Mouse (Mus musculus) hindbrain, embryonic 15.5 days (tissue): ENCODE measurements around the gene Pnldc1. TPM values are rescaled to one million over a fixed set of nuclear protein-coding genes. Genes with fewer than 3 reads are reported as not detected.

Experiments
- ATAC-seq: fragments of 200-750 bp; cut with Nextera tagmentation; 2 replicates; pipeline ENCODE4 v1.8.0; 2017; ENCODE audit warnings: low read depth, moderate number of reproducible peaks, moderate TSS enrichment; ENCODE audit not compliant: low FRiP score
- H3K27ac ChIP-seq: fragments of 300-500 bp; sonication (generic); replicated peaks from 2 replicates; pipeline ENCODE4 v1.5.1; 2015; ENCODE audit warnings: mild to moderate bottlenecking, inconsistent platforms
- H3K27me3 ChIP-seq: fragments of 300-500 bp; sonication (generic); 2 replicates; pipeline ENCODE4 v1.6.1; 2015; ENCODE audit warnings: control low read depth, inconsistent platforms
- H3K36me3 ChIP-seq: fragments of 300-500 bp; sonication (generic); 2 replicates; pipeline ENCODE4 v1.6.1; 2015; ENCODE audit warnings: control low read depth, inconsistent platforms
- H3K4me1 ChIP-seq: fragments of 300-500 bp; sonication (generic); replicated peaks from 2 replicates; pipeline ENCODE4 v1.6.1; 2015; ENCODE audit warnings: control low read depth, inconsistent platforms
- H3K4me2 ChIP-seq: fragments of 300-500 bp; sonication (generic); 2 replicates; pipeline ENCODE4 v1.6.1; 2015; ENCODE audit warnings: moderate library complexity, mild to moderate bottlenecking, inconsistent platforms
- H3K4me3 ChIP-seq: fragments of 300-500 bp; sonication (generic); 2 replicates; pipeline ENCODE4 v1.5.1; 2015; ENCODE audit warnings: mild to moderate bottlenecking, inconsistent platforms
- H3K9ac ChIP-seq: fragments of 300-500 bp; sonication (generic); 2 replicates; pipeline ENCODE4 v1.6.1; 2015; ENCODE audit warnings: inconsistent platforms
- H3K9me3 ChIP-seq: fragments of 300-500 bp; sonication (generic); 2 replicates; pipeline ENCODE4 v1.6.1; 2016; ENCODE audit warnings: control low read depth, inconsistent platforms
- WGBS: fragments of 180-500 bp; shearing (Covaris S2); methylation state at CpG from one replicate; pipeline ENCODE4 v1.1.7; 2015; 5-methylcytosine and 5-hydroxymethylcytosine counted together
- polyA plus RNA-seq: library from polyadenylated mRNA; unstranded; fragments of >200 nt; fragmentation: Nextera tagmentation; extraction: Ambion mirVana; gene quantifications from 2 replicates; pipeline ENCODE4 v1.2.1, GENCODE M21; 2015

Pnldc1 gene
- polyA plus RNA-seq, 1 experiment from 2014 or later: 1.7 TPM

GRCm38 (mm10) chr17:12872275-12873028 lies 37.6 kb downstream of the Pnldc1 start:
- no peak overlapping the region for H3K4me2 ChIP-seq
- WGBS: 68% methylated on average over 16 of the region's 16 CpGs
- H3K4me1 ChIP-seq: no peaks in the 10 kb centered on the region
- no peak overlapping the region for H3K4me3 ChIP-seq
- no peaks in the 10 kb centered on the region for H3K9me3 ChIP-seq
- no peaks in the 10 kb centered on the region for H3K27me3 ChIP-seq
- H3K36me3 ChIP-seq: no peaks in the 10 kb centered on the region
- H3K27ac ChIP-seq: no peak overlapping the region
- ATAC-seq: peak; percentile 59; the same call in 1 of the 2 replicates
- no peak overlapping the region for H3K9ac ChIP-seq

GRCm38 (mm10) chr17:12868640-12869039 lies 41.4 kb downstream of the Pnldc1 start:
- Histone ChIP-seq H3K9ac (no peak overlapping the region), H3K4me2 (no peak overlapping the region), H3K27ac (no peak overlapping the region), H3K36me3 (no peaks in the 10 kb centered on the region), H3K4me3 (no peak overlapping the region), H3K4me1 (no peaks in the 10 kb centered on the region), H3K9me3 (no peaks in the 10 kb centered on the region), H3K27me3 (no peaks in the 10 kb centered on the region)
- ATAC-seq: no peak
- WGBS: 37% methylated on average over 4 of the region's 4 CpGs

GRCm38 (mm10) chr17:12868043-12868442 lies 42.0 kb downstream of the Pnldc1 start, which contains the start of gene Mas1:
Mas1 (minus strand) TSS chr17:12868143.
- ATAC-seq: no peak
- WGBS: 61% methylated on average over 2 of the region's 2 CpGs
- no peaks in the 10 kb centered on the region for H3K27me3 ChIP-seq

GRCm38 (mm10) chr17:12866853-12867252 lies 43.2 kb downstream of the Pnldc1 start:
- no peaks in the 10 kb centered on the region for H3K9me3 ChIP-seq
- H3K4me3 ChIP-seq: no peak overlapping the region
- H3K4me2 ChIP-seq: no peak overlapping the region
- no peaks in the 10 kb centered on the region for H3K36me3 ChIP-seq
- no peak overlapping the region for H3K27ac ChIP-seq
- ATAC-seq: no peak
- no peaks in the 10 kb centered on the region for H3K4me1 ChIP-seq
- H3K27me3 ChIP-seq: no peaks in the 10 kb centered on the region
- WGBS: 87% methylated on average over 10 of the region's 10 CpGs
- no peak overlapping the region for H3K9ac ChIP-seq

More at GRCm38 (mm10) chr17:12868043-12868442, 42.0 kb downstream of the Pnldc1 start, which contains the start of gene Mas1:
- H3K4me1 ChIP-seq: no peaks in the 10 kb centered on the region
- H3K4me3 ChIP-seq: no peak within 1 kb of the TSS
- no peak within 1 kb of the TSS for H3K27ac ChIP-seq
- no peaks in the 10 kb centered on the region for H3K36me3 ChIP-seq
- no peak within 1 kb of the TSS for H3K9ac ChIP-seq
- no peak within 1 kb of the TSS for H3K4me2 ChIP-seq
- H3K9me3 ChIP-seq: no peaks in the 10 kb centered on the region

DNA sequence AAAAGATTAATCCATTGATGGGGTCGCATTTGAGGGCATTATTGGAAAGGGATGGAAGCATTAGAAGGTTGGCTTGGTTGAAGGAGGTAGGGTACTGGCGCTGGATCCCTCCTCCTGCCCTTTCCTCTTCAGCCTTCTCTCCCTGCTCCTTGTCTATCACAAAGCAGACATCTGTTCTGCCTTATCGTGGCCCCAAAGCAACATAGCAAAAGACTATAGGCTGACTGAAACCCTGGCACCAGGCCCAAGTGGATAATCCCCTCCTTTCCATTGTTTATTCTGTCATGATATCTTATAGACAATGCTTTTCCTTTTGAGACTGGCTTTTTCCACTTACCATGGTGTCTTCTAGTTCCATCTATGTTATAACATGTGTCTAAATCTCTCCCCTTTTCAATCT lies 44.6 kb downstream of the Pnldc1 start:
- 64% methylated on average over 3 of the region's 3 CpGs for WGBS
- no peaks in the 10 kb centered on the region for H3K27me3 ChIP-seq
- H3K27ac ChIP-seq: no peak overlapping the region
- H3K9ac ChIP-seq: no peak overlapping the region
- H3K36me3 ChIP-seq: no peaks in the 10 kb centered on the region
- no peaks in the 10 kb centered on the region for H3K4me1 ChIP-seq
- H3K9me3 ChIP-seq: no peaks in the 10 kb centered on the region
- ATAC-seq: no peak
- H3K4me2 ChIP-seq: no peak overlapping the region
- H3K4me3 ChIP-seq: no peak overlapping the region

GRCm38 (mm10) chr17:12864111-12864510 lies 45.9 kb downstream of the Pnldc1 start:
- no peaks in the 10 kb centered on the region for H3K9me3 ChIP-seq
- H3K27ac ChIP-seq: no peak overlapping the region
- no peaks in the 10 kb centered on the region for H3K36me3 ChIP-seq
- H3K4me1 ChIP-seq: no peaks in the 10 kb centered on the region
- no peak overlapping the region for H3K4me2 ChIP-seq
- no peak overlapping the region for H3K9ac ChIP-seq
- no peak for ATAC-seq
- H3K27me3 ChIP-seq: no peaks in the 10 kb centered on the region
- no peak overlapping the region for H3K4me3 ChIP-seq

DNA sequence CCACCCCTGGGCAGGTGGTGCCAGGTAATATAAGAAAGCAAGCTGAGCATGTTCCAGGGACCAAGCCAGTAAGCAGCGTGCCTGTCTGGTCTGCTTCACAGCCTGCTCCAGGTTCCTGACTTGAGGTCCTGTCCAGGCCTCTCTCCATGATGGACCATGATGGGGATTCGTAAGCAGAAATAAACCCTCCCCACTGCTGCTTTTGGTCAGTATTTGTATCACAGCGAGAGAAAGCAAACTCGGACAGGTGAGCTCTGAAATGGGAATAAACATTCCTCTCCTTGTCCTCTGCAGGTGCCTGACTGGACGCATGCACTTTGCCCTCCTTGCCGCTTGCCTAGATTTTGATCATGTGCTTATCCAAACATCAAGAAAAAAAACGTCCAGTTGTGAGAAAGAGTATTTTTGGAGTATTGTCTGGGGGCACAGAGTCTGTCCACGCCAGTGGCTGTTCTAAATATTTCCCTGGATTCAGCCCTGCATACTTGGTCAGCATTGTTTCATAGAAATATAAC lies 51.0 kb downstream of the Pnldc1 start:
- Histone ChIP-seq H3K4me2 (no peak overlapping the region), H3K9ac (no peak overlapping the region), H3K4me1 (no peaks in the 10 kb centered on the region), H3K36me3 (no peaks in the 10 kb centered on the region), H3K27me3 (no peaks in the 10 kb centered on the region), H3K27ac (no peak overlapping the region), H3K4me3 (no peak overlapping the region), H3K9me3 (no peaks in the 10 kb centered on the region)
- ATAC-seq: no peak
- 82% methylated on average over 8 of the region's 8 CpGs for WGBS

GRCm38 (mm10) chr17:12858072-12858471 lies 52.0 kb downstream of the Pnldc1 start:
- ATAC-seq: no peak
- Histone ChIP-seq H3K27me3 (no peaks in the 10 kb centered on the region), H3K27ac (no peak overlapping the region), H3K4me2 (no peak overlapping the region), H3K36me3 (no peaks in the 10 kb centered on the region), H3K4me3 (no peak overlapping the region), H3K9me3 (no peaks in the 10 kb centered on the region), H3K9ac (no peak overlapping the region), H3K4me1 (no peaks in the 10 kb centered on the region)
- WGBS: 36% methylated on average over 4 of the region's 4 CpGs

- no peaks in the 10 kb centered on the region for H3K27me3 ChIP-seq
- WGBS: 60% methylated on average over 3 of the region's 3 CpGs
- no peak overlapping the region for H3K4me3 ChIP-seq
- H3K9ac ChIP-seq: no peak overlapping the region
- no peaks in the 10 kb centered on the region for H3K4me1 ChIP-seq
- no peak overlapping the region for H3K27ac ChIP-seq
- no peaks in the 10 kb centered on the region for H3K9me3 ChIP-seq
- no peak overlapping the region for H3K4me2 ChIP-seq
- ATAC-seq: no peak
- H3K36me3 ChIP-seq: no peaks in the 10 kb centered on the region
Observed at GRCm38 (mm10) chr17:12857395-12857794, 52.6 kb downstream of the Pnldc1 start.

DNA sequence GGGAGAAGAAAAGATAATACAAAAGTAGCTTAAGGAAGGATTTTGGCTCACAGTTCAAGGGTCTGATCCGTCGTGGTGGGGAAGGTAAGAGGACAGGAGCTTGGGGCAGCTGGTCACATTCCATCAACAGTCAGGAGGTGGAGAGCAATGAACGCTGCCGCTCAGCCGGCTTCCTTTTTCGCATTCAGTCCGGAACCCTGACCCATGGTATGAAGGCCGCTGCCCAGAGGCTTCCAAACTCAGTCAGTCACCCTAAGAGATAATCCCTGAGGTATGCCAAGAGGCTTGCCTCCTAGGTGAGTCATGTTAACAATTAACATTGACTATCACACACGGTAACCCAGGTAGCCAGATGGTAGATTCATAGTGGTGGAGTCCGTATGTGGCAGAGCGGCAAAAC lies 55.6 kb downstream of the Pnldc1 start:
- WGBS: 97% methylated on average over 11 of the region's 11 CpGs
- no peak overlapping the region for H3K4me3 ChIP-seq

GRCm38 (mm10) chr17:12853821-12854220 lies 56.2 kb downstream of the Pnldc1 start:
- Histone ChIP-seq H3K4me2 (no peak overlapping the region), H3K4me1 (no peaks in the 10 kb centered on the region), H3K9ac (no peak overlapping the region), H3K9me3 (no peaks in the 10 kb centered on the region), H3K27me3 (no peaks in the 10 kb centered on the region), H3K4me3 (no peak overlapping the region), H3K27ac (no peak overlapping the region), H3K36me3 (no peaks in the 10 kb centered on the region)
- WGBS: 80% methylated on average over 2 of the region's 2 CpGs
- ATAC-seq: no peak

More for the DNA sequence above, 55.6 kb downstream of the Pnldc1 start:
- ATAC-seq: no peak
- Histone ChIP-seq H3K36me3 (no peaks in the 10 kb centered on the region), H3K27ac (no peak overlapping the region), H3K27me3 (no peaks in the 10 kb centered on the region), H3K4me1 (no peaks in the 10 kb centered on the region), H3K9me3 (no peaks in the 10 kb centered on the region), H3K4me2 (no peak overlapping the region), H3K9ac (no peak overlapping the region)

DNA sequence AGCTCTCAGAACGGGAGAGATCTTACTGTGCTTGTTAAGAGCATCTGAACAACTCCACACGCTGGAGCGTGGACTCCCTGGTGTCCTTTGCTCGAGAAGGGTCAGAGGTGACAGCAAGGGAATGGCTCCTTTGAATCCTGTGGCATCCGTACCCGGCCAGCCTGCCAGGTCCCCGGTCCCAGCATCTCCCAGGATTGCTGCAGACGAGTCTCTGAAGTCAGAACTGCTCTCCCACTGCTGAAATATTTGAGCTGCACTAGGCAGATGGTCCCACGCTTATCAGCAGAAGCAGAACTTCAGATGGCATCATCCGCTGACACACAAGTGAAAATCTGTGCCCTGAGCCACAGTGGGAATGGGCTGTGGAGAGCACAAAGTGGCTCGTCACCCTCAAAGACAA lies 58.3 kb downstream of the Pnldc1 start:
- no peaks in the 10 kb centered on the region for H3K27me3 ChIP-seq
- H3K4me2 ChIP-seq: no peak overlapping the region
- no peak for ATAC-seq
- 67% methylated on average over 11 of the region's 11 CpGs for WGBS
- no peak overlapping the region for H3K9ac ChIP-seq
- H3K36me3 ChIP-seq: no peaks in the 10 kb centered on the region
- no peak overlapping the region for H3K4me3 ChIP-seq
- H3K9me3 ChIP-seq: no peaks in the 10 kb centered on the region
- H3K27ac ChIP-seq: no peak overlapping the region
- no peaks in the 10 kb centered on the region for H3K4me1 ChIP-seq
